Mouse (Mus musculus): ENCODE data around the gene Scube3. TPM values are rescaled to one million over a fixed set of nuclear protein-coding genes. Genes with fewer than 3 reads are reported as not detected.
A peak's percentile ranks its signal among the peaks of the same experiment; 100 is the strongest.

Scube3 gene
- polyA plus RNA-seq, 1 experiment from 2014 or later: 5.8 TPM

DNA sequence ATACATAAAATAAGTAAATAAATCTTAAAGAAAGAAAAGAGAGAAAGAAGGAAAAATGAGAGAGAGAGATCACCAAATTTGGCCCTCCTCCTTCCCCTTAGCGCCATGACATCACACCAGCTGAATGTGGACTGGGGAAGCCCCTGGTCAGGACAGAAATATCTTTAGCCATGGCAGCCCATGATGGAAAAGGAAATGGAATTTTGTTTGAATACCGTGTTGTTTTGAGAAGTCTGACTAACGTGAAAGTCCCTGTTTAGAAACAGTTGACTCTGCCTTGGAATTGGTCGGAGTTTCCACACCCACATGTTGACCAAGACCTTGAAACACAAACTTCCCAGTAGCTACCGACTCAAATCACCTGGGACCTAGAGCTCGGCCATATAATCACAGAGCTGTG, 37.5 kb upstream of the Scube3 start:
- Histone ChIP-seq H3K4me1 (ENCODE audit: control insufficient read depth, insufficient read depth, low read length) (peaks cover 16% of the 10 kb centered on the region), H3K9me3 (replicated peaks; ENCODE audit: control insufficient read depth, low read length, poor library complexity, severe bottlenecking) (no peaks in the 10 kb centered on the region), H3K27ac (ENCODE audit: low read length) (no peak overlapping the region), H3K4me3 (ENCODE audit: low read depth, low read length) (no peak overlapping the region), H3K4me2 (ENCODE audit: low read length) (no peak overlapping the region), H3K27me3 (ENCODE audit: control insufficient read depth, insufficient read depth, low read depth, low read length) (no peaks in the 10 kb centered on the region), H3K9ac (ENCODE audit: low read depth, low read length) (no peak overlapping the region), H3K36me3 (ENCODE audit: control insufficient read depth, insufficient read depth, low read length) (no peaks in the 10 kb centered on the region)
- no peak for ATAC-seq
- 80% methylated on average over 6 of the region's 6 CpGs for WGBS

DNA sequence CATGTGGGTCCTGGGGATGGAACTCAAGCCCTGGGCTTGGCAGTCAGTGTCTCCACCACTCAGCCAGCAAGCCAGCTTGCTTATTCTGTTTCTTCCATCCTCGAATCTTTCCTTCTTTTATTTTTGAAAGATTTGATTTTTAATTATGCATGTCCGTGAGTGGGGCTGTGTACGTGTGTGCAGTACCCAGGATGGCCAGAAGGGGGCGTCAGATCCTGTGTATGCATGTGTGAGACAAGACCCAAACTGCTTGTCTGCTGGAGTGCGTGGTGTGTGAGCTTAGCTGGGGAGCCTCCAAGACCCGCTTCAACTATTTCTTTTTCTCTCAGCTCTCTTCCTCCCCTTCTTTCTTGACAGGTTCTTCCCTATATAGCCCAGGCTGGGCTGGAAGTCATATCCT, 35.6 kb upstream of the Scube3 start:
- Histone ChIP-seq H3K36me3 (ENCODE audit: control insufficient read depth, insufficient read depth, low read length) (no peaks in the 10 kb centered on the region), H3K27me3 (ENCODE audit: control insufficient read depth, insufficient read depth, low read depth, low read length) (no peaks in the 10 kb centered on the region), H3K27ac (ENCODE audit: low read length) (no peak overlapping the region), H3K4me2 (ENCODE audit: low read length) (no peak overlapping the region), H3K9ac (ENCODE audit: low read depth, low read length) (no peak overlapping the region), H3K4me3 (ENCODE audit: low read depth, low read length) (no peak overlapping the region), H3K9me3 (replicated peaks; ENCODE audit: control insufficient read depth, low read length, poor library complexity, severe bottlenecking) (no peaks in the 10 kb centered on the region), H3K4me1 (ENCODE audit: control insufficient read depth, insufficient read depth, low read length) (peaks cover 15% of the 10 kb centered on the region)
- WGBS: 81% methylated on average over 6 of the region's 6 CpGs
- no peak for ATAC-seq

- no peak overlapping the region for H3K4me3 ChIP-seq (ENCODE audit: low read depth, low read length)
- no peak overlapping the region for H3K4me2 ChIP-seq (ENCODE audit: low read length)
- ATAC-seq: no peak
- H3K27ac ChIP-seq (ENCODE audit: low read length): no peak overlapping the region
- no peaks in the 10 kb centered on the region for H3K36me3 ChIP-seq (ENCODE audit: control insufficient read depth, insufficient read depth, low read length)
- WGBS: 6% methylated on average over 14 of the region's 14 CpGs
- H3K9me3 ChIP-seq (replicated peaks; ENCODE audit: control insufficient read depth, low read length, poor library complexity, severe bottlenecking): no peaks in the 10 kb centered on the region
- no peaks in the 10 kb centered on the region for H3K27me3 ChIP-seq (ENCODE audit: control insufficient read depth, insufficient read depth, low read depth, low read length)
- peaks cover 6% of the 10 kb centered on the region; the same call in 1 of the 2 replicates for H3K4me1 ChIP-seq (ENCODE audit: control insufficient read depth, insufficient read depth, low read length)
- no peak overlapping the region for H3K9ac ChIP-seq (ENCODE audit: low read depth, low read length)
Measured at GRCm38 (mm10) chr17:28107275-28107674, 34.7 kb upstream of the Scube3 start.

DNA sequence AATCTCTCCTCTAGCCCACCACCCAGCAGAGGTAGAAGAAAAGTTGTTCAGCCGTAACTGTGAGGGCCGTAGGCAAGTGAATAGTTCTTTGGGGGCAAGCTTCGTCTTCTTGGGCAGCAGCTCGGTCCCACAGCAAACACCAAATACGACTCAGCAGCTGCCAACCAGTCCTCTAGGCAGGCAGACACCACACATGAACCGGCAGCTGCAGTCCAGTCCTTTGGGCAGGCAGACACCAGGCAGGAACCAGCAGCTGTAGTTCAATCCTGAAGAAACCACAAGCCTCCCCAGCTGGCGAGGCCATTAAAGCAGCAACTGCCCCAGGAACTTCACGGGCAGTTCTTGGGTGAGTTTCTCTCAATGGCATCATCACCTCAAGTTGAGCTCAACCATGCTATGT, 29.7 kb upstream of the Scube3 start:
- Histone ChIP-seq H3K9me3 (replicated peaks; ENCODE audit: control insufficient read depth, low read length, poor library complexity, severe bottlenecking) (no peaks in the 10 kb centered on the region), H3K4me3 (ENCODE audit: low read depth, low read length) (no peak overlapping the region), H3K27ac (ENCODE audit: low read length) (no peak overlapping the region), H3K9ac (ENCODE audit: low read depth, low read length) (no peak overlapping the region), H3K36me3 (ENCODE audit: control insufficient read depth, insufficient read depth, low read length) (no peaks in the 10 kb centered on the region), H3K4me2 (ENCODE audit: low read length) (no peak overlapping the region), H3K27me3 (ENCODE audit: control insufficient read depth, insufficient read depth, low read depth, low read length) (no peaks in the 10 kb centered on the region), H3K4me1 (ENCODE audit: control insufficient read depth, insufficient read depth, low read length) (0 out of 2 replicates have a peak, but pooled peaks cover 2% of the 10 kb centered on the region)
- no peak for ATAC-seq
- WGBS: 89% methylated on average over 8 of the region's 8 CpGs

DNA sequence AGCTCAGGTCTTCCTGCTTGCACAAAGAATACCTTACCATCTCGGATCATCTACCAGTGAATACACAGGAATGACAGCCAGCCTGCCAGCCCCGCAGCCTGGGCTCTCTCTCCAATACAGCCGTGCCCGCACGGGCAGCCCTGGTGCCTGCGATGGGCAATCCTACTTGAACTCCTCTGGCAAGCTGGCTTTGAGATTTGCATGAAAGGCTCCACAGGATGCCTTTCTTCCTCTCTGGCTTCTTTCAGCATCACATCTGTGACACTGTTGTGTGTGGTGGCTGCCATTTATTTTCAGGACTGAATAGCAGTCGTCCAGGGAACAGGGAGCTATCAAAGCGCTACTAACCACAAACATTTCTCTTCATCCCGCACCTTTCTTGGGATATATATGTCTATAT, 25.6 kb upstream of the Scube3 start:
- H3K27ac ChIP-seq (ENCODE audit: low read length): no peak overlapping the region
- ATAC-seq: peak; percentile 45; the same call in 1 of the 2 replicates
- 26% methylated on average over 9 of the region's 9 CpGs for WGBS

DNA sequence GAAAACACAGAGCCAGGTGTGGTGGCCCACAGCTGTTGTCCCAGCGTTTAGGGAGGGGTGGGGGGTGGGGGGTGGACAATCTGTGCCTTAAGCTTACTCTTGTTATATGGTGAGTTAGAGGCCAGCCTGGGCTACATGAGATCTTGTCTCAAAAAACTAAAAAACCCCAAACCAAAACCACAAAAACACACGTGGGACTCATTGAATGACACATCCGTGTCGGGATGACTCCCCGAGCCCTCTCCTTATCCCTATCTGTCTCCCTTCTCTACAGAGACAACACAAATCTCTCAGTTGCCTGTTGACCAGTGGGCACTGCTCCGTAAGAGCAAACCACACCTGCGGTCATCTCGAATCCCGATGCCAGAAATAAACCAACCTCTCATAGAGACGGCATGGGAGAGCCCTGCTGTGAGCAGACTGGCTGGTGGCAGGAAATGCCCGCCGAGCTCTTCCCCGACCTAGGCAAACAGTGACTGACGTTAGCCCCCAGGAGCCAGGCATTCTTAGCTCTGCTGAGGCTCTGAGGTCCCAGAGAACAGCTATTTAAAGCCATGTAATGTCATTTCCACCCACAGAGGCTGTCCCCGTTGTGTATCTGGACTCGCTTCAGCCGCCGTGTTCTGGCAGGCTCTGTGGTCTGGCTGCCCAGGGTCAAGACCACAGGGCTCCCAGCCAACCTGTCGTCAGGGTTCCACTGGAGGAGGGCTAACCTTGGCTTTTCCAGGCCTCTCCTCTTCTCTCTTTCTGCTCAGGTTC, 24.3 kb upstream of the Scube3 start:
- H3K36me3 ChIP-seq (ENCODE audit: control insufficient read depth, insufficient read depth, low read length): no peaks in the 10 kb centered on the region
- no peak for ATAC-seq
- H3K4me3 ChIP-seq (ENCODE audit: low read depth, low read length): no peak overlapping the region
- no peaks in the 10 kb centered on the region for H3K4me1 ChIP-seq (ENCODE audit: control insufficient read depth, insufficient read depth, low read length)
- H3K4me2 ChIP-seq (ENCODE audit: low read length): no peak overlapping the region
- 56% methylated on average over 19 of the region's 19 CpGs for WGBS
- H3K9me3 ChIP-seq (replicated peaks; ENCODE audit: control insufficient read depth, low read length, poor library complexity, severe bottlenecking): no peaks in the 10 kb centered on the region
- no peak overlapping the region for H3K9ac ChIP-seq (ENCODE audit: low read depth, low read length)
- no peaks in the 10 kb centered on the region for H3K27me3 ChIP-seq (ENCODE audit: control insufficient read depth, insufficient read depth, low read depth, low read length)
- H3K27ac ChIP-seq (ENCODE audit: low read length): no peak overlapping the region

More for the DNA sequence above, 25.6 kb upstream of the Scube3 start:
- Histone ChIP-seq H3K27me3 (ENCODE audit: control insufficient read depth, insufficient read depth, low read depth, low read length) (no peaks in the 10 kb centered on the region), H3K4me3 (ENCODE audit: low read depth, low read length) (no peak overlapping the region), H3K9me3 (replicated peaks; ENCODE audit: control insufficient read depth, low read length, poor library complexity, severe bottlenecking) (no peaks in the 10 kb centered on the region), H3K4me1 (ENCODE audit: control insufficient read depth, insufficient read depth, low read length) (no peaks in the 10 kb centered on the region), H3K9ac (ENCODE audit: low read depth, low read length) (no peak overlapping the region), H3K36me3 (ENCODE audit: control insufficient read depth, insufficient read depth, low read length) (no peaks in the 10 kb centered on the region), H3K4me2 (ENCODE audit: low read length) (no peak overlapping the region)

DNA sequence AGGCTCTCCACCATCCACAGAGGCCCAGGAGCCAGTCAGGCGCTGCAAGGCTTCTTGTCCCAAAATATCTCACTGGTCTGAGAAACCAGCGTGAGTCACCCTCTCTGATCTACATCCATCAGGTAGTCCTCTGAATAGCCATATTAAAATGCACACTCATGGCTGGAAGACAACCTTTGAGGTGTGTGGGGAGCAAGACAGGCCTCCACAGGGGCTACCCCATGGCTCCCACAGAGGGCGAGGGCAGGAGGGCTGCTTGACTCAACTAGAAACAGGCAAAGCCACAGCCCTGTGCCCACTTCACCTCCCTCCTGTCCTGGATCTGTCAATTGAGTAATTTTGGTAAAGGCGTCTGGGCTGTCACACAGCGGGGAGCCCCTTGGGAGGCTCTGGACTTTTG, 21.5 kb upstream of the Scube3 start:
- no peaks in the 10 kb centered on the region; the same call in 1 of the 2 replicates for H3K4me1 ChIP-seq (ENCODE audit: control insufficient read depth, insufficient read depth, low read length)
- no peaks in the 10 kb centered on the region for H3K36me3 ChIP-seq (ENCODE audit: control insufficient read depth, insufficient read depth, low read length)
- H3K27ac ChIP-seq (ENCODE audit: low read length): no peak overlapping the region
- no peak overlapping the region for H3K4me3 ChIP-seq (ENCODE audit: low read depth, low read length)
- no peaks in the 10 kb centered on the region for H3K9me3 ChIP-seq (replicated peaks; ENCODE audit: control insufficient read depth, low read length, poor library complexity, severe bottlenecking)
- no peak overlapping the region for H3K4me2 ChIP-seq (ENCODE audit: low read length)
- H3K27me3 ChIP-seq (ENCODE audit: control insufficient read depth, insufficient read depth, low read depth, low read length): no peaks in the 10 kb centered on the region
- ATAC-seq: no peak
- no peak overlapping the region for H3K9ac ChIP-seq (ENCODE audit: low read depth, low read length)
- 84% methylated on average over 5 of the region's 5 CpGs for WGBS

GRCm38 (mm10) chr17:28122949-28123348, 19.0 kb upstream of the Scube3 start:
- no peaks in the 10 kb centered on the region for H3K9me3 ChIP-seq (replicated peaks; ENCODE audit: control insufficient read depth, low read length, poor library complexity, severe bottlenecking)

DNA sequence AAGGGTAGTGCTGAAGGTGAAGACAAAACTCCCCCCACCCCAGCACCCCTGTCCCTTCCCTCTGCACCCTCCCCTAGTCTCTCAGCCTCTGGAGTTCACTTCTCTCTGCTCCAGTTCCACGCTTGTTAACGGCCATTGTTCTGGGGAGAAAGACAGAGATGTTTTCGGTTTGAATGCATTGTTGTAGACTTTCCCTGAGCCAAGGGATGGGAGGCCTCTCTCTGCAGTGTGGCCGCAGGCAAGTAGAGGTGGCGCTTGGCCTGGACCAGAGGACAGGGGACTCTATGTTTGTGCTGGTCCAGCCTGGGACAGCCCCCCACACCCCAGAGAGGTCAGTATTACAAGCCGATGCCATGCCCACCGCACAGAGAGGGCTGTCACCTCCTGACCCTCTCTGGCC, 18.3 kb upstream of the Scube3 start:
- Histone ChIP-seq H3K27me3 (ENCODE audit: control insufficient read depth, insufficient read depth, low read depth, low read length) (no peaks in the 10 kb centered on the region), H3K36me3 (ENCODE audit: control insufficient read depth, insufficient read depth, low read length) (no peaks in the 10 kb centered on the region), H3K27ac (ENCODE audit: low read length) (no peak overlapping the region), H3K4me3 (ENCODE audit: low read depth, low read length) (no peak overlapping the region), H3K9me3 (replicated peaks; ENCODE audit: control insufficient read depth, low read length, poor library complexity, severe bottlenecking) (no peaks in the 10 kb centered on the region), H3K4me1 (ENCODE audit: control insufficient read depth, insufficient read depth, low read length) (no peaks in the 10 kb centered on the region; the same call in 1 of the 2 replicates), H3K4me2 (ENCODE audit: low read length) (no peak overlapping the region), H3K9ac (ENCODE audit: low read depth, low read length) (0 out of 2 replicates have a peak overlapping the region, but pooled peaks have one; percentile 20)
- WGBS: 17% methylated on average over 7 of the region's 7 CpGs
- no peak for ATAC-seq

More at GRCm38 (mm10) chr17:28122949-28123348, 19.0 kb upstream of the Scube3 start:
- Histone ChIP-seq H3K4me1 (ENCODE audit: control insufficient read depth, insufficient read depth, low read length) (no peaks in the 10 kb centered on the region; the same call in 1 of the 2 replicates), H3K4me2 (ENCODE audit: low read length) (no peak overlapping the region), H3K36me3 (ENCODE audit: control insufficient read depth, insufficient read depth, low read length) (no peaks in the 10 kb centered on the region), H3K27me3 (ENCODE audit: control insufficient read depth, insufficient read depth, low read depth, low read length) (no peaks in the 10 kb centered on the region), H3K27ac (ENCODE audit: low read length) (no peak overlapping the region), H3K4me3 (ENCODE audit: low read depth, low read length) (no peak overlapping the region), H3K9ac (ENCODE audit: low read depth, low read length) (peak overlapping the region; percentile 20; the same call in 1 of the 2 replicates)
- ATAC-seq: no peak
- WGBS: 40% methylated on average over 13 of the region's 13 CpGs
